Mouse (Mus musculus) gastrocnemius, postnatal 4 days (tissue): Measurements from ENCODE around the gene Wdr5b. TPM values are rescaled to one million over a fixed set of nuclear protein-coding genes. Genes with fewer than 3 reads are reported as not detected.
"Not testable (repeated sequence)": the region's sequence is repeated elsewhere in the genome, so short reads cannot be mapped to it uniquely, and the experiment has no call there.

Experiments
- DNase-seq, 2 experiments: peaks; one replicate each; pipeline ENCODE4 v3.0.0; 2021 to 2022; ENCODE audit warnings: low spot score in 2 of 2, mixed read lengths in 2 of 2
- long read RNA-seq, 2 experiments: library from polyadenylated mRNA; stranded (forward); transcript quantifications; one replicate each; pipeline ENCODE4 v2.0.0; 2021
- total RNA-seq, 2 experiments: library from RNA; stranded (reverse); gene quantifications; 2 replicates each; pipeline ENCODE4 v1.2.3; 2021

Gene Wdr5b
- total RNA-seq, result 1 to 10 TPM; 5.0 to 5.3 TPM
- long read RNA-seq, experiment 1, transcript Wdr5b-201 (1 exons, 2,739 nt), result major isoform, 6 of 6 reads
- long read RNA-seq, experiment 1, partial matches to known transcripts, result 0 of 6 reads
- long read RNA-seq, experiment 1, other reads (novel, unspliced or antisense), result 0 of 6 reads
- long read RNA-seq, experiment 2, transcript Wdr5b-201 (1 exons, 2,739 nt), result major isoform, 8 of 8 reads
- long read RNA-seq, experiment 2, partial matches to known transcripts, result 0 of 8 reads
- long read RNA-seq, experiment 2, other reads (novel, unspliced or antisense), result 0 of 8 reads

DNA sequence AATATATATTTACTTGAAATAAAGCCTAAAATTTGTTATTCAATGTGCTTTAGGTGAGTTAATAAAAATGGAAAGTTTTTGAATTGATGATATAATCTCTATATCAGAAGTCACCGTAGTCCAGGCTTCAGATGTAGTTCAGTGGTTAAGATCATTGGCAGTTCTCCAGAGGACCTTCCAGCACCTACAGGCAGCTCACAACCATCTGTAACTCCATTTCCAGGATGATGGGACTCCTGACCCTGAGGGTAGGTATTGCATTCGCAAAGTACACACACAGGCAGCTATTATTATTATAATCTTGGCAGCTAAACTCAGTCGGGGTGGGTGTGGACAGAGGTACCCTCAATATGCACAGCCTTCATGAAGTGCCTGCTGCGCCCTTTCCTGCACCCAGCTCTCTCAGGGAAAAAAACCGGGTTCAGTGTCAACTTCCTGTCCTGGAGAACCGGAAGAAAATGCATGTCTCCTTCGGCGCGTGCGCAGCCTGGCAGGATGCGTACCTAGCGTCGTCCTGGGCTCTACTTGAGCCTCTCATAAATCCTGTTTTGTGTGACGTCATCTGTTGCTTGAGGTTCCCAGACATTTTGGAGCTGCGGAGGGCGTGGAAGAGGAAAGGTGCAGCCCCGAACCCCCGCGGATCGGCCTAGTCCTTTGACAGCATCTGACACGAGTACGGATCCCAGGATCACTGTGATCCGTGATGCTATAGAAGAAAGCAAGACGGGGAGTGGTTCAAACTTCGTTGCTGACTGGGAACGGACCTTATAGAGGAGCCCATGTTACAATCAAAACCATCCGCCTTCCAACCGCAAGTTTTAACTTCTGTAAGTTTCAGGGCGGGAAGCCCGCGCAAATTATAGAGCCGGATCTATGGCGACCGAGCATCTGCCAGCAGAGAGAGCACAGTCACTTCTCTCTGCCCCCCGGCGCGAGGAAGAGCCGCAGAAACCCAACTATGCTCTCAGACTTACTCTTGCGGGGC is at the start of gene Wdr5b:
Gene Wdr5b, plus strand, starts transcription at position 551 of the 985 bp plus-strand sequence.
- DNase-seq, result peak; percentile 62 to 84

DNA sequence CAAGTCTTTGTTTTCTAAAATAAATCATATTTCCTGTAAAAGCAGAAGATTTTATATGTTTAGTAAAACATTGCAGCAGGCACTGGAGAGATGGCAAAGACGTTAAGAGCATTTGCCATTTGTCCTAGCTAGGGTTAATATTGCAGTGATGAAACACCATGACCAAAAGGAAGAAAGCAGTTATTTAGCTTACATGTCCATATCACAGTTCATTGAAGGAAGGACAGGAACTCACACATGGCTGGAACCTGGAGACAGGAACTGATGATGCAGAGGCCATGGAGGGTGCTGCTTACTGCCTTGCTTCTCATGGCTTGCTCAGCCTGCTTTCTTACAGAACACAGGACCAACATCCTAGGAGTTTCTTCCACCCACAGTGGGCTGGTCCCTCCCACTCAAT is 48.6 kb upstream of the Wdr5b start:
- DNase-seq, result no peak

DNA sequence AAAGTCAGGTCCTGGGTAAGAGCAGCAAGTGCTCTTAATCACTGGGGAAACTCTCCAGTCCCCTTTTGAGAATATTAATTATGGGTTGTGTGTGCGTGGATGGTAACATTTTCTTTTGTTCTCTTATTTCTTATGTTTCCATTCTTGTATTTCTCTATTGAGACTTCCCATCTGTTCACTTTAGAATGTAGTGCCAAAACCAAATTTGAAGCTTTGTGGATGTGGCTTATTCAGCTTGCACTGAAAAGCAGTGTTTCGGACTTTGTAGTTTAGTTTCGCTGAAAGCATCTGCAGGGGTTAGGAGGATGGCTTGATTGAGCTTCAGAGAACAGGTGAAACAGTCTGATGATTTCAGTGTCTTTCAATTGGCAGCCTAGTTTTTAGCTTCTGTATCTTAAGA is 47.7 kb upstream of the Wdr5b start:
- no peak for DNase-seq

DNA sequence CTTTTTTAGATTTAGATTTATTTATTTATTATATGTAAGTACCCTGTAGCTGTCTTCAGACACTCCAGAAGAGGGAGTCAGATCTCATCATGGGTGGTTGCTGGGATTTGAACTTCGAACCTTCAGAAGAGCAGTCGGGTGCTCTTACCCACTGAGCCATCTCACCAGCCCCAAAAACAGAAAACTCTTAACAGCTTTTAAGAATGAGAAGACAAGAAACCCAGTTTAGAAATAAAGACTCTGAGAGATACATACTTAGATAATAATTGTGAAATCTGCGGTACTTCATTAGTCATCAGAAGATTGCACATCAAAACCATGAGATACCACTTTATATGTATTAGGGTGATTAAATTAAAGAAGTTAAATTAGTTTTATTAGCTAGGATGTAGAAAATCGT is 42.1 kb upstream of the Wdr5b start:
- DNase-seq, result not testable (repeated sequence)

DNA sequence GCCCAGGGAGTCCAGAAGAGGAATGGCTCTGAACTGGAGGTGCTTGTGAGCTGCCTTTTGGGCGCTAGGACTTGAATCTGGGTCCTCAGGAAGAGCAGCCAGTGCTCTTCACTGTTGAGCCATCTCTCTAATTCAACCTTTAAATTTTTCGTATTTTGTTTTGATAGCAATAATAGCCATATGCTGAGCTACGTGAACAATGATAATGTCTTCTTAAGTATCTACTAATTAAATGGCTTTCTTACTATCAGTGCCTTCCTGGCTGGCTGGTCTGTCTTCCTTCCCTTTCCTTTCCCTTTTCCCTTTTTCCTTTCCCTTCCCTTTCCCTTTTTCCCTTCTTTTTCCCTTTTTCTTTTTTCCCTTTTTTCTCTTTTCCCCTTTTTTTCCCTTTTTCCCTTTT is 32.6 kb upstream of the Wdr5b start:
- no peak for DNase-seq

DNA sequence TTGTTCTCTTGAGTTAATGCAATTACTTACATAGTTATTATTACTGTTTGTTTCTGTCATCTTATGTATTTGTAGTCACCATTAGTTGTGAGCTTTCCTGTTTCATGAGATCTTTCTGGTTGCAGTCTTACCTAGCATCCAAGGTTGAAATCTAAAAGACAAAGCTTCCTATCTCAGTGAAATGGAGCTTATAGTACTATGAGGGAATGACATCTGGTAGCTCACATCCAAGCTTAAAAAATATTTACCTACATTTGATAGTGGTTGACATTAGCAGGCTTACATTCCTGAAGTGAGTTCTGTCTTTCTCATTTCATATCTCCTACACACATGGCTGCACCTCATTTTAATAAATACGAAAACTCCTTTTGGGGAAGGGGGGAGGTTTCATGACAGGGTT is 24.7 kb upstream of the Wdr5b start:
- DNase-seq, result no peak

DNA sequence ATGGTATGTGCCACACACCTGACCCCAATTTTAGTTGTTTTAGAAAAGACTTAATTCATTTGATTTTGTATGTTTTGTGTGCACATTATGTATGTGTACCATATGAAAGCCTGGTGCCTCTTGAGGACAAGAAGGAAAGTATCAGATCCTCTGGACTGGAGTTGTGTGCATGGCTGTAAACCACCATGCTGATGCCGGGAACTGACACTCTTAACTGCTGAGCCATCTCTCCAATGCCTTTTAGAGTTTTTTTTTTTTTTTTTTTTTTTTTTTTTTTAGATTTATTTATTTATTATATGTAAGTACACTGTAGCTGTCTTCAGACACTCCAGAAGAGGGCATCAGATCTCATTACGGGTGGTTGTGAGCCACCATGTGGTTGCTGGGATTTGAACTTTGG is 12.9 kb upstream of the Wdr5b start:
- not testable (repeated sequence) for DNase-seq

DNA sequence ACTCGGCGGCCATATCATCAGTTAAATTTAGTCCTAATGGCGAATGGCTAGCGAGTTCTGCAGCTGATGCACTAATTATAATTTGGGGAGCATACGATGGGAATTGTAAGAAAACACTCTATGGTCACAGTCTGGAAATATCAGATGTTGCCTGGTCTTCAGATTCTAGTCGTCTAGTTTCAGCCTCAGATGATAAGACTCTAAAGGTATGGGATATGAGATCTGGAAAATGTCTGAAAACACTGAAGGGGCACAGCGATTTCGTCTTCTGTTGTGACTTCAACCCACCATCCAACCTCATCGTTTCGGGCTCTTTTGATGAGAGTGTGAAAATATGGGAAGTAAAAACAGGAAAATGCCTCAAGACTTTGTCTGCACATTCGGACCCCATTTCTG is 633 bp downstream of the Wdr5b start:
- DNase-seq, result no peak

DNA sequence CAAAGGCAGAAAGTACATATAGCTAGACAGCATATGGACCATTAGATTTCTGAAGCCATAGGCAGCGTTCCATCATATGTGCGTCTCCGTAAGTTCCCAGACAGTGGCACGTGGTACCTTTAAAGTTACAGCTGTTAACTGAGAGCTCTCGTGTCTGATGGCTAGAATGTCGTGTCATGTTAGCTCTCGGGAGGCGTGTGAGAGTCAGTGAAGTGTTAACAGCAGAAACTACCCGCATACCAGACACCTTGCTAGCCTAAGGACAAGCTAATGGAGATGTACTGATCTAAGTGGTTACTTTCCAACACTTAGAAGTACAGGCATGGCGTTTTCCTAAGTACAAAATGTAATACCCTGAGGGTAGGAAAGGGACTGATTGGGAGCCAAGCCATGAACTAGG is 2.1 kb downstream of the Wdr5b start:
- DNase-seq, result no peak

DNA sequence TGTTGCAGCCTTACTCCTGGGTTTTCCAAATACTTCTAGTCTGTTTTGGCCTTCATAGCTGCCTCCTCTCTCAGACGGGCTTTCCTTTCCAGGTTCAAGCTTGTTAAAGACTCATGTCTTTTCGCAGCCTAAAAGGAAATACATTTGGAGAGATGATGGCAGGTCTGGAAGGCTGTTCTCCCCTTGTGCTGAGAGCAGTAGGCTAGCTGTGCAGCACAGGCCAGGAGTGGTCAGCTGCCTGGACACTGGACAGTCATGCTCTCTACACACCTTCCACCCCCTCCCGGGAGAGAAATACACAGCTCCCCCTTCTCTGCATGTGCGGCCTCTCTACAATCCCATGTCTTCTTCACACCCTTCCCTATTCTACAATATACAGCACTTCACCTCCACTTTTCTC is 3.0 kb downstream of the Wdr5b start:
- DNase-seq, result no peak

DNA sequence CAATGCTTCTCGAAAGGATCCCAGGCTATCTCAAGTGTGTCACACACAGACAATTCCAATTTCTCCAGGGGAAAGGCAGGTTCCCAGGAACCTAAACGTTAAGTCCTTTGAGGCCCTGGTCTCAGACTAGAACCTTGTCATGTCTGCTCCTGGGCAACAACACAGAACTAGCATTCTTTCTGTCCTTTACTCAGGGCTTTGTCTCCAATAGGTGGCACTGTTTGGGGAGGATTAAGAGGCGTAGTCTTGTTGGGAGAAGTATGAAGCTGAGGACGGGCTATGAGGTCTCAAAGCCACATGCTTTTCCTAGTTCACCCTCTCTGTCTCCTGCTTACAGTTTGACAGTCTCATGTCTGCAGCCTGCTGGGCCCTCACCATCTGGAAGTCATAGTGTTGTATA is 6.5 kb downstream of the Wdr5b start:
- no peak for DNase-seq

DNA sequence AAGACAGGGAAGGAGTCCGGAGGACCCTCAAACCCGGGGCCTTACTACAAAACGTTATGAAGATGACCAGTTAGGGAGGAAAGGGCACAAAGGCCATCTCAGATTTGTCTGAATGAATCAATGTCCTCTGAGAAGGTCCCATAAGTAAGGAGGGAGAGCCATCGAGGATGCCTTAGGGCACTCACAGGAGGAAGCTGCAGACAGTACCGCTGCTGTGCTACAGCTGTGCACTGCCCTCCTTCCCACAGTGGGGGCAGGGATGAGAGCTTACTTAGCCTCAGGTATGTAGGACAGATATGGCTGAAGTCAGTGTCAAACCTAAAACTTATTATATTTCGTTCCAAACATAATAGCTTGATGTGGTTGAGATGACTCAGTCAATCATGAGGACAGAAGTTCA is 10.5 kb downstream of the Wdr5b start:
- no peak for DNase-seq

DNA sequence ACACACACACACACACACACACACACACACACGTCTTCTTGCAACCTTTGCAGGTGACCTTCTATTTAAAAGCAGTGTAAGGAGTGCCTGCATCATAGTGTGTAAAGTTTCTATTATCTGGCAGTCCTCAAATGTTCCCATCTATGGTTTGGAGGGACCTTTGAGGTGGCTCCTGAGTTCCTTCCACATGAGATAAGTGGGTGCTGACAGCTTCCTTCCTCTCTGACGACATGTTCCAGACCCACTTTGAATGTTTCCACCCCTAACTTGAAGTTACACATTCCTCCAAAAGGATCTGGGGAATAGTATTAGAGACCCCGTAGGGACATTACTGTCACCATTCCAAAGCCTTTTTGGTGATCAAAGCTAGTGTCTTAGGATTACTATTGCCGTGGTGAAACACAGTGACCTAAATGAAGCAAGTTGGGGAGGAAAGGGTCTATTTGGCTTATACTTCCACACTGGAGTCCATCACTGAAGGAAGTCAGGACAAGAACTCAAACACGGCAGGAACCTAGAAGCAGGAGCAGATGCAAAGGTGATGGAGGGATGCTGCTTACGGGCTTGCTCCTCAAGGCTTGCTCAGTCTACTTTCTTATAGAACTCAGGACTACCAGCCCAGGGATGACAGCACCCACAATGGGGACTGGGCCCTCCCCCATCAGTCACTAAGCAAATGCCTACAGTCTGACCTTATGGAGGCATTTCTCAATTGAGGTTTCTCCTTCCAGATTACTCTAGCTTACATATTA is 12.7 kb downstream of the Wdr5b start:
- no peak for DNase-seq

DNA sequence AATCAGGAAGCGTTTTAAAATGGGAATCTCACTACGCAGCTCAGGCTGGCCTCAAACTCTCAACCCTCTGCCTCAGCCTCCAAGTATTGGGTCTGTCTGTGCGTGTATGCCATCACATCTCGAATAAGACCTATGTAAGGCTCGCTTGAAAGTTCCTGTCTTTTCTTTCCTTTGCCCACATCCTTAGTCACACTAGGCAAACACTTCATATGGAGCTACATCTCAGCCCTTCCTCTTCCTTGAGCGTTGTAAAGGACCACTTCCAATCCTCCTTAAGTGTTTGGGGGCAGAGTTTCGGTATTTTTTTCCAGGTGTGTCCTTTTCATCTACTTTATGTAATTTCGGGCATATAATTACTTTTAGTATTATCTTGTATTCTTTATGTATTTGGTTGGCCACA is 13.9 kb downstream of the Wdr5b start:
- no peak for DNase-seq

DNA sequence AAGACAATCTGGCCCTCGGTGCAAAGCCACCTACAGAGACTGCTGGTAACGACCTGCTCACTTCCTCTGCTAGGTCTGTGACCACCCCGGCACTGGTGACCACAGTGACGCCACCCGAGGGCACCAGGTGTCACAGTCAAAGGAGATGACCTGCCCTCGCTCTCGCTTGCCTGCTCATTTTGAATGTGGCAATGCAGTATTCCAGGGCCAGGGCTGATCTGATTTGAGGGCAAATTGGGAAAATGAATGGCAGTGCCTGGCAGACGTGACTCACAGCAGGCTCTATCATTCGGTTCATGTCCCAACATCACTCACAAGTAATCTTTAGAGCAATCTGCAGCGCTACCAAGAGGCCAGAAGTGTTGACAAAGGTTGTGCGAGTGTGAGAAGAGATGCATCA is 15.4 kb downstream of the Wdr5b start:
- DNase-seq, result no peak

DNA sequence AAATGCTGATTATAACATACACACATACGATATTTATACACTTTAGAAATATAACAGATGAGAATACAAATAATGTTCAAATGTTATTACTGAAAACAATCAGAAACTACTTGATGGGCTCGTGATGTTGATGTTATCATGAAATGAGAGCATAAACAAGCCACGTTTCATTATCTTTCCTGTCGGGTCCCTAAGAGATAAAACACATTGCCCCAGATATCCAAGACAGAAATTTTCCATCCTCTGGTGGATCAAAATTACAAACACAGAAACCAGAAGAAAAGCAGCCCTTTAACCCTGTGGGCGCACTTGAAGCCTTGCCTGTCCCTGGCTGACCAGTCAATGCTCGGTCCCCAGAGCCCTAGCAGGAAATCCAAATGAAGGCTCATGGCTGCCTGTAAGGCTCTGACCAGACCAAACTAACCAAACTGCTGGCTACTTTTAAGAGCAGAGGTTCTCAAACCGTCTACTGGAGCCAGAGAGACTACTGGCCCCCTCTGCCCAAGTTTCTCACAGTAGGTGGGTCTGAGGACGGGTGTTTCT is 17.0 kb downstream of the Wdr5b start:
- DNase-seq, result no peak

DNA sequence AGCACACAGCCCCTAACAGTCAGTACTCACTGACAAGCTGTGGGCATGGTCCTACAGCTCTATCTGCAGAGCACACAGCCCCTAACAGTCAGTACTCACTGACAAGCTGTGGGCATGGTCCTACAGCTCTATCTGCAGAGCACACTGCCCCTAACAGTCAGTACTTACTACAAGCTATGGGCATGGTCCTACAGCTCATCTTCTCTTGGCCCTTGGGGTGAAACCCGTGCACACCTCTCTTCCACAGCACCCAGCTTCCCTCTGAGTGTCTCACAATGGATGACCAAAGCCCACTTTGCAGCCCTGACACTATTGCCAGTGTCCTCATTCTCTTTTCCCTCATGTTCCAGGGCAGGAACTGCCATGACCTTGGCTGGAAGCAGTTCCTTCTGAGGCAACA is 21.5 kb downstream of the Wdr5b start:
- not testable (repeated sequence) for DNase-seq

DNA sequence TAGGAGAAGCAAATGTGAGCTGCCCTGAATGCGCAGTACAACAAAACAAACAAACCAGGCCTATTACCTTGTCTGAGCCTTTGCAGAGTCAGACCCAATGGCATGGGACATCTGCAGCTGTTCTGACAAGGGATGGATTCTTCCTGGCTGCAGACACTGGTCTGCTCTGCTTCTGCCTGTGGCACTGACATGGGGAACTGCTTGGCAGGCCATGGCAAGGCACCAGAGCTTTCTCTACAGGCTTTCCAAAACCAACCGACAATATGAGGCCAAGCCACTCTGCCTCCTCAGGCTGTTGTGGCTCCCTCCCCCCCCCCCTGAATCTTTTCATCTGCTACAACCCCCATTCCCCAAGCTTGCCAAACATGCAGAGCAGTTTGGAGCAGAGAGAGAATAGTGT is 22.3 kb downstream of the Wdr5b start:
- no peak for DNase-seq

DNA sequence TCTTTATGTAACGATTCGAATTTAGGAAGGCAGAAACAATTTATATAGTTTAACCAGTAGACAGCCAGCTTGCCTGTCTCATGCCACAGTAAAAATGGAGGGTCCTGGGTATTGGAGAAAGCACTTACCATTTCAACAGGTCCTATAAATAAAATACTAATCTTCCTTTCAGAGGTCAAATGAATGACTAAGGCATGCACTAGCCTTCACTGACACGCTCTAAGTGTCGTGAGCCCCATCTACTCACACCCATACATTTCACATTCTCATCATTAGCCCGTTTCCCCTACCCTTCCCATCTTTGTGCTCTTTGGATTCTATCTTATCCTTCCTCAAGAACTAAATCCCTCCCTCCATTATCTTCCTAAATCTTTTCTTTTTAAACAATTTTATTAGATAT is 23.9 kb downstream of the Wdr5b start:
- DNase-seq, result no peak

DNA sequence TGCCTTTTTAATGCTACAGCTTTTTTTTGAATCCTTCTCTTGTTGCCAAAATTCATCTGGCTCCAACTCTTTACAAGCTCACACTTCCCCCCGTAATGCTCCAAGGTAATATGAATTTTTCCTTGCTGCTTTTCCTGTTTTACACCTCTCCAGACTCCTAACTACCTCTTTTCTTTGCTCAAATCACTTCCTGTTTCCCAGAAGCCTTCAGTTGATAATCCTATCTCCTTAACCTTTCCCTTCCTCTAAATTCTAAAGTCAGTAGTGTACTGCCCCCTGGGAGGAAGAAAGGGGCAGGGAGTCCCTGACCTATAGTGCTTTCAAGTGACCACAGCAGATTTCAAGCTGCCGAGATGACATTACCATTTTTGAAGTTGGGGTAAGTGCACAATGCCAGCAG is 26.7 kb downstream of the Wdr5b start:
- no peak for DNase-seq

DNA sequence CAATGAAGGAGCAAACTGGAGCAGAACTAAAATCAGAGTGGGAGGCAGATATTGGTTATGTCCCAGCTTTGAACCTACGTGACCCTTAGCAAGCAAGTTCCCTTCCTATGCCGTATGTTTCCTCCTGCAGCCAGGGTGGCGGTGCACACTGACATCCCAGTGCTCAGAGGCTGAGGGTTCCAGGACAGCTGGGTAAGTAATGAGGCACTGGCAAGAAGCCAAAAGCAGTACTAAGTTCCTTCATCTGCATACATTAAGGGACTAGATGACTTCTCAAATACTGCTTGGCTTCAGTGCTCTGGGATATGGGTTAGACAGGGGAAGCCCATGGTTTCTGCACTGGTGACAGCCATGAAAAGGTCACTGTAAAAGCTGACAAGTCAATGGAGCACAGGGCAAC is 27.4 kb downstream of the Wdr5b start:
- no peak for DNase-seq
